Mouse (Mus musculus) gastrocnemius, adult 8-10 months (tissue): ENCODE measurements around the gene Olfr1009. TPM values are rescaled to one million over a fixed set of nuclear protein-coding genes. Genes with fewer than 3 reads are reported as not detected.
"Not testable (repeated sequence)": the region's sequence is repeated elsewhere in the genome, so short reads cannot be mapped to it uniquely, and the experiment has no call there.

Experiments used
- DNase-seq, 2 experiments: peaks; one replicate each; pipeline ENCODE4 v3.0.0; 2022; ENCODE audit warnings: low spot score in 2 of 2
- total RNA-seq, 4 experiments: library from RNA; stranded (reverse); gene quantifications; 2 replicates each; pipeline ENCODE4 v1.2.4; 2022

Olfr1009 gene
- total RNA-seq, result not detected

GRCm38 (mm10) chr2:85715119-85715518 is at the start of gene Olfr1009:
Gene Olfr1009, plus strand, starts transcription at chr2:85715419.
- DNase-seq, result no peak

GRCm38 (mm10) chr2:85678667-85679066 is 36.6 kb upstream of the Olfr1009 start, which contains the start of gene Olfr1006:
Gene Olfr1006, minus strand, starts transcription at chr2:85678767.
- DNase-seq, result no peak

GRCm38 (mm10) chr2:85689131-85689530 is 26.1 kb upstream of the Olfr1009 start, which contains the start of gene Olfr1008:
Gene Olfr1008, plus strand, starts transcription at chr2:85689431.
- no peak for DNase-seq

- not testable (repeated sequence) for DNase-seq
Measured at GRCm38 (mm10) chr2:85710680-85711079, 4.5 kb upstream of the Olfr1009 start.

- no peak for DNase-seq
Measured at GRCm38 (mm10) chr2:85711159-85711558, 4.1 kb upstream of the Olfr1009 start.

GRCm38 (mm10) chr2:85725793-85726192 is 10.6 kb downstream of the Olfr1009 start:
- no peak for DNase-seq

GRCm38 (mm10) chr2:85753822-85754221 is 38.6 kb downstream of the Olfr1009 start:
- DNase-seq, result no peak

GRCm38 (mm10) chr2:85762666-85763065 is 47.4 kb downstream of the Olfr1009 start, which contains the start of gene Olfr1012:
Gene Olfr1012, minus strand, starts transcription at chr2:85762766.
- DNase-seq, result no peak

GRCm38 (mm10) chr2:85766798-85767197 is 51.6 kb downstream of the Olfr1009 start, which contains the start of gene Olfr1013:
Gene Olfr1013, plus strand, starts transcription at chr2:85767098.
- DNase-seq, result no peak

- DNase-seq, result no peak
Measured at GRCm38 (mm10) chr2:85772413-85772812, 57.2 kb downstream of the Olfr1009 start, which contains the start of gene Olfr1014. Gene Olfr1014, plus strand, starts transcription at chr2:85772713.

Other genes with a start within 250 kb of the Olfr1009 start
- not detected for gene 4833423E24Rik, start 196.4 kb upstream of the Olfr1009 start, total RNA-seq
- gene Olfr996, start 136.2 kb upstream of the Olfr1009 start, total RNA-seq, result not detected
- not detected for gene Olfr998, start 126.5 kb upstream of the Olfr1009 start, total RNA-seq
- not detected for gene Olfr1000, start 103.5 kb upstream of the Olfr1009 start, total RNA-seq
- gene Olfr1002, start 64.7 kb upstream of the Olfr1009 start, total RNA-seq, result not detected
- gene Olfr154, start 51.0 kb upstream of the Olfr1009 start, total RNA-seq, result not detected
- not detected for gene Olfr1006, start 36.7 kb upstream of the Olfr1009 start, total RNA-seq
- gene Olfr1008, start 26.0 kb upstream of the Olfr1009 start, total RNA-seq, result not detected
- gene Olfr1012, start 47.3 kb downstream of the Olfr1009 start, total RNA-seq, result not detected
- gene Olfr1013, start 51.7 kb downstream of the Olfr1009 start, total RNA-seq, result not detected
- gene Olfr1014, start 57.3 kb downstream of the Olfr1009 start, total RNA-seq, result not detected
- not detected for gene Olfr1015, start 66.6 kb downstream of the Olfr1009 start, total RNA-seq
- not detected for gene Olfr1016, start 87.1 kb downstream of the Olfr1009 start, total RNA-seq
- gene Olfr1018, start 103.1 kb downstream of the Olfr1009 start, total RNA-seq, result not detected
- gene Olfr1019, start 130.1 kb downstream of the Olfr1009 start, total RNA-seq, result not detected
- not detected for gene Olfr1020, start 131.6 kb downstream of the Olfr1009 start, total RNA-seq
- not detected for gene Olfr1022, start 153.2 kb downstream of the Olfr1009 start, total RNA-seq
- gene Olfr1023, start 170.2 kb downstream of the Olfr1009 start, total RNA-seq, result not detected
- not detected for gene Olfr1024, start 189.6 kb downstream of the Olfr1009 start, total RNA-seq
- gene Olfr1025-ps1, start 199.8 kb downstream of the Olfr1009 start, total RNA-seq, result not detected
- gene Olfr1026, start 206.1 kb downstream of the Olfr1009 start, total RNA-seq, result not detected
- gene Olfr1028, start 235.0 kb downstream of the Olfr1009 start, total RNA-seq, result not detected